Mouse (Mus musculus) small intestine, adult 2 months (tissue): Measurements from ENCODE around the gene Tmem79.

Source experiments
- CTCF ChIP-seq: fragments of 200-500 bp; IDR thresholded peaks from 2 replicates; pipeline ENCODE4 v1.5.1; 2012; ENCODE audit warnings: low read depth, mild to moderate bottlenecking, control low read depth, inconsistent platforms, low read length, moderate library complexity, mixed read lengths; ENCODE audit not compliant: insufficient replicate concordance, insufficient read length; ENCODE audit errors: extremely low read depth
- POLR2A ChIP-seq: fragments of 200-500 bp; IDR thresholded peaks from 2 replicates; pipeline ENCODE4 v1.6.1; 2012; ENCODE audit warnings: low read depth, mild to moderate bottlenecking, control low read depth, inconsistent platforms, low read length, moderate library complexity

GRCm38 (mm10) chr3:88338316-88338715 is 2.4 kb upstream of the Tmem79 start:
- TF ChIP-seq CTCF: no peak
- TF ChIP-seq POLR2A: no peak
